Mouse (Mus musculus): Measurements from ENCODE around the gene Camta1.

Camta1 gene

GRCm38 (mm10) chr4:151245068-151245797 lies 616.4 kb downstream of the Camta1 start:
- TF ChIP-seq GATA4 (IDR thresholded peaks at IDR 0.05; ENCODE audit: insufficient replicate concordance, low read length): no peak

GRCm38 (mm10) chr4:151243445-151243844 lies 618.2 kb downstream of the Camta1 start:
- TF ChIP-seq GATA4 (IDR thresholded peaks at IDR 0.05; ENCODE audit: insufficient replicate concordance, low read length): no peak

- TF ChIP-seq GATA4 (IDR thresholded peaks at IDR 0.05; ENCODE audit: insufficient replicate concordance, low read length): no peak
Measured at GRCm38 (mm10) chr4:151242751-151243150, 618.9 kb downstream of the Camta1 start.

GRCm38 (mm10) chr4:151240465-151240864 lies 621.2 kb downstream of the Camta1 start:
- no peak for TF ChIP-seq GATA4 (IDR thresholded peaks at IDR 0.05; ENCODE audit: insufficient replicate concordance, low read length)

GRCm38 (mm10) chr4:151238970-151239684 lies 622.5 kb downstream of the Camta1 start:
- TF ChIP-seq GATA4 (IDR thresholded peaks at IDR 0.05; ENCODE audit: insufficient replicate concordance, low read length): no peak

- no peak for TF ChIP-seq GATA4 (IDR thresholded peaks at IDR 0.05; ENCODE audit: insufficient replicate concordance, low read length)
Measured at GRCm38 (mm10) chr4:151237501-151237900, 624.2 kb downstream of the Camta1 start.

GRCm38 (mm10) chr4:151234981-151235380 lies 626.7 kb downstream of the Camta1 start:
- TF ChIP-seq GATA4 (IDR thresholded peaks at IDR 0.05; ENCODE audit: insufficient replicate concordance, low read length): no peak

- TF ChIP-seq GATA4 (IDR thresholded peaks at IDR 0.05; ENCODE audit: insufficient replicate concordance, low read length): no peak
Measured at GRCm38 (mm10) chr4:151232028-151232427, 629.6 kb downstream of the Camta1 start.

GRCm38 (mm10) chr4:151229073-151229472 lies 632.6 kb downstream of the Camta1 start:
- TF ChIP-seq GATA4 (IDR thresholded peaks at IDR 0.05; ENCODE audit: insufficient replicate concordance, low read length): no peak

GRCm38 (mm10) chr4:151226496-151226895 lies 635.2 kb downstream of the Camta1 start:
- TF ChIP-seq GATA4 (IDR thresholded peaks at IDR 0.05; ENCODE audit: insufficient replicate concordance, low read length): no peak

- TF ChIP-seq GATA4 (IDR thresholded peaks at IDR 0.05; ENCODE audit: insufficient replicate concordance, low read length): no peak
Measured at GRCm38 (mm10) chr4:151224017-151224416, 637.7 kb downstream of the Camta1 start.

GRCm38 (mm10) chr4:151223263-151223996 lies 638.2 kb downstream of the Camta1 start:
- TF ChIP-seq GATA4 (IDR thresholded peaks at IDR 0.05; ENCODE audit: insufficient replicate concordance, low read length): no peak

GRCm38 (mm10) chr4:151222635-151223034 lies 639.0 kb downstream of the Camta1 start:
- TF ChIP-seq GATA4 (IDR thresholded peaks at IDR 0.05; ENCODE audit: insufficient replicate concordance, low read length): no peak

- TF ChIP-seq GATA4 (IDR thresholded peaks at IDR 0.05; ENCODE audit: insufficient replicate concordance, low read length): no peak
Measured at GRCm38 (mm10) chr4:151216553-151217292, 645.0 kb downstream of the Camta1 start.

- no peak for TF ChIP-seq GATA4 (IDR thresholded peaks at IDR 0.05; ENCODE audit: insufficient replicate concordance, low read length)
Measured at GRCm38 (mm10) chr4:151215866-151216265, 645.8 kb downstream of the Camta1 start.
